Mouse (Mus musculus): ENCODE results near the gene Prss35. TPM values are rescaled to one million over a fixed set of nuclear protein-coding genes. Genes with fewer than 3 reads are reported as not detected.

Gene Prss35
- polyA plus RNA-seq, 1 experiment from 2014 or later, result 12.8 TPM

- no peaks in the 10 kb centered on the region for H3K27me3 ChIP-seq (ENCODE audit: control insufficient read depth, insufficient read depth, low read length)
- H3K9me3 ChIP-seq (replicated peaks; ENCODE audit: control insufficient read depth, low read length), result no peaks in the 10 kb centered on the region
- WGBS (ENCODE audit: insufficient replicate concordance), result 62% methylated on average over 3 of the region's 3 CpGs
- no peak overlapping the region for H3K27ac ChIP-seq (ENCODE audit: low read depth, low read length)
- 0 out of 2 replicates have a peak, but pooled peaks cover 2% of the 10 kb centered on the region for H3K4me1 ChIP-seq (ENCODE audit: control insufficient read depth, insufficient read depth, low read length)
- H3K36me3 ChIP-seq (ENCODE audit: control insufficient read depth, insufficient read depth, low read length), result no peaks in the 10 kb centered on the region
- no peak overlapping the region for H3K9ac ChIP-seq (ENCODE audit: low read depth, low read length)
- no peak overlapping the region for H3K4me3 ChIP-seq (ENCODE audit: low read depth, low read length)
- H3K4me2 ChIP-seq, result no peak overlapping the region
- ATAC-seq (replicated peaks; ENCODE audit: insufficient number of reproducible peaks, low FRiP score, low TSS enrichment), result no peak
Observed at GRCm38 (mm10) chr9:86772897-86773296, 29.4 kb downstream of the Prss35 start.

DNA sequence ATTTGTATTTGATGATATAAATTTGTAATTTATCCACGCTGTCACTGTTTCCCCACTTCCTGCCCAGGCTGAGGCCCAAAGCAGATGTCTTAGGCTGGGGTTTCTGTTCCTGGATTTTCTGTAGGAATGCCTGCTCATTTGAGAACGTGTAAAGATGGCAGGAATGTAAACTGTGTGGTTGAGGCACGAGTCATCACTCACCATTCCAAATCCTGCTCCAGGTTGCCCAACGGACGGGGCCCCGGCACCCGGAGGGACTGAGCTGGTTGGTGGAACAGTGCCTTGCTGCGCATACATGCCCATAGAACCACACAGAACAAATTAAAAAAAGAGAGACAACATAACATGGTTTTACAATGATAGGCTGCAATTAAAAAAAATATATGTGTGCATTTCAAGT lies 30.5 kb downstream of the Prss35 start:
- Histone ChIP-seq H3K9me3 (replicated peaks; ENCODE audit: control insufficient read depth, low read length) (no peaks in the 10 kb centered on the region), H3K9ac (ENCODE audit: low read depth, low read length) (no peak overlapping the region), H3K4me2 (no peak overlapping the region), H3K27ac (ENCODE audit: low read depth, low read length) (no peak overlapping the region), H3K27me3 (ENCODE audit: control insufficient read depth, insufficient read depth, low read length) (no peaks in the 10 kb centered on the region), H3K36me3 (ENCODE audit: control insufficient read depth, insufficient read depth, low read length) (no peaks in the 10 kb centered on the region), H3K4me3 (ENCODE audit: low read depth, low read length) (no peak overlapping the region), H3K4me1 (ENCODE audit: control insufficient read depth, insufficient read depth, low read length) (0 out of 2 replicates have a peak, but pooled peaks cover 2% of the 10 kb centered on the region)
- no peak for ATAC-seq (replicated peaks; ENCODE audit: insufficient number of reproducible peaks, low FRiP score, low TSS enrichment)
- 68% methylated on average over 8 of the region's 8 CpGs for WGBS (ENCODE audit: insufficient replicate concordance)

DNA sequence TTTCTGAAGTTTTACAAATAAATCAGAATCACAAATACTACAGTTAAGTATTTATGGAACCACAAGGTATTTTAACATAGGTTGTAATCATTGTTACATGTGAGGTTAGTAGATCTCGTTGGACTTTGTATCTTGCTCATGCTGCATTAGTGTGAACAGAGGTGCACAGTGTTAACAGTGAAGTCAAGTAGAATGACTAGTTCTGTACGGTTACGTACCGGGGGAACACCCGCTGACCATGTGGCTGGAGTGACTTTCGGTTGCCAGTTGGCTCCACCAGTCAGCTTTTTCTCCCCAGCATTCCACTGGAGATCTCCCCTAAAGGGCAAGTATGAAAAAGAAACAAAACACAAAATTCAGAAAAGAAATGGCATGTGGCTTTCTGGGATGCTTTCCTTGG lies 31.9 kb downstream of the Prss35 start:
- no peak overlapping the region for H3K4me3 ChIP-seq (ENCODE audit: low read depth, low read length)
- H3K36me3 ChIP-seq (ENCODE audit: control insufficient read depth, insufficient read depth, low read length), result no peaks in the 10 kb centered on the region
- no peak overlapping the region for H3K4me2 ChIP-seq
- H3K27ac ChIP-seq (ENCODE audit: low read depth, low read length), result no peak overlapping the region
- WGBS (ENCODE audit: insufficient replicate concordance), result 88% methylated on average over 6 of the region's 6 CpGs
- H3K4me1 ChIP-seq (ENCODE audit: control insufficient read depth, insufficient read depth, low read length), result 0 out of 2 replicates have a peak, but pooled peaks cover 2% of the 10 kb centered on the region
- no peak overlapping the region for H3K9ac ChIP-seq (ENCODE audit: low read depth, low read length)
- ATAC-seq (replicated peaks; ENCODE audit: insufficient number of reproducible peaks, low FRiP score, low TSS enrichment), result no peak
- H3K9me3 ChIP-seq (replicated peaks; ENCODE audit: control insufficient read depth, low read length), result no peaks in the 10 kb centered on the region
- H3K27me3 ChIP-seq (ENCODE audit: control insufficient read depth, insufficient read depth, low read length), result no peaks in the 10 kb centered on the region

- Histone ChIP-seq H3K36me3 (ENCODE audit: control insufficient read depth, insufficient read depth, low read length) (no peaks in the 10 kb centered on the region), H3K27ac (ENCODE audit: low read depth, low read length) (no peak overlapping the region)
- ATAC-seq (replicated peaks; ENCODE audit: insufficient number of reproducible peaks, low FRiP score, low TSS enrichment), result no peak
Observed at GRCm38 (mm10) chr9:86777309-86777708, 33.9 kb downstream of the Prss35 start.

DNA sequence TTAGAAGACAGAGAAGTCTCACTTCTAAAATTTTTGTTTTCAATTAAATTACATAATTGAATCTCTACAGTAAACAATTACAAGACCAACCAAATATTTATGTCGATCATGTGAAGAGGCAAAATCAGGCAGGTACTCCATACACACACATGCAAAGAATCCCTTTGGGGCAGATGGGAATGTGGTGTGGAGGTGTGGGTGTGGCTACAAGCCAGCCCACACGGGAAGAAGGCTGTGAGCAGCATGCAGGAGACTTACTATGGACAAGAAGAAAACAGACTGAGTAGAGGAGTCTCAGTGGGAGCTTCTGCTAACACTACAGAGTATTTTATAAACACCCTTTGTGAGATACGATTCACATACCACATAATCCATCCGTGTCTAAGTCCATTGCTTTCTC lies 34.8 kb downstream of the Prss35 start:
- Histone ChIP-seq H3K9ac (ENCODE audit: low read depth, low read length) (no peak overlapping the region), H3K27me3 (ENCODE audit: control insufficient read depth, insufficient read depth, low read length) (no peaks in the 10 kb centered on the region), H3K27ac (ENCODE audit: low read depth, low read length) (no peak overlapping the region), H3K9me3 (replicated peaks; ENCODE audit: control insufficient read depth, low read length) (no peaks in the 10 kb centered on the region), H3K4me2 (no peak overlapping the region), H3K36me3 (ENCODE audit: control insufficient read depth, insufficient read depth, low read length) (no peaks in the 10 kb centered on the region), H3K4me3 (ENCODE audit: low read depth, low read length) (no peak overlapping the region), H3K4me1 (ENCODE audit: control insufficient read depth, insufficient read depth, low read length) (0 out of 2 replicates have a peak, but pooled peaks cover 2% of the 10 kb centered on the region)
- ATAC-seq (replicated peaks; ENCODE audit: insufficient number of reproducible peaks, low FRiP score, low TSS enrichment), result no peak
- 69% methylated on average over 4 of the region's 4 CpGs for WGBS (ENCODE audit: insufficient replicate concordance)

More at GRCm38 (mm10) chr9:86777309-86777708, 33.9 kb downstream of the Prss35 start:
- H3K4me3 ChIP-seq (ENCODE audit: low read depth, low read length), result no peak overlapping the region
- H3K4me1 ChIP-seq (ENCODE audit: control insufficient read depth, insufficient read depth, low read length), result 0 out of 2 replicates have a peak, but pooled peaks cover 2% of the 10 kb centered on the region
- no peaks in the 10 kb centered on the region for H3K27me3 ChIP-seq (ENCODE audit: control insufficient read depth, insufficient read depth, low read length)
- 64% methylated on average over 7 of the region's 7 CpGs for WGBS (ENCODE audit: insufficient replicate concordance)
- H3K4me2 ChIP-seq, result no peak overlapping the region
- H3K9me3 ChIP-seq (replicated peaks; ENCODE audit: control insufficient read depth, low read length), result no peaks in the 10 kb centered on the region
- H3K9ac ChIP-seq (ENCODE audit: low read depth, low read length), result no peak overlapping the region

GRCm38 (mm10) chr9:86781426-86781825 lies 38.0 kb downstream of the Prss35 start:
- Histone ChIP-seq H3K27ac (ENCODE audit: low read depth, low read length) (no peak overlapping the region), H3K36me3 (ENCODE audit: control insufficient read depth, insufficient read depth, low read length) (no peaks in the 10 kb centered on the region), H3K4me1 (ENCODE audit: control insufficient read depth, insufficient read depth, low read length) (no peaks in the 10 kb centered on the region), H3K9ac (ENCODE audit: low read depth, low read length) (no peak overlapping the region), H3K4me2 (no peak overlapping the region), H3K27me3 (ENCODE audit: control insufficient read depth, insufficient read depth, low read length) (no peaks in the 10 kb centered on the region), H3K4me3 (ENCODE audit: low read depth, low read length) (no peak overlapping the region), H3K9me3 (replicated peaks; ENCODE audit: control insufficient read depth, low read length) (no peaks in the 10 kb centered on the region)
- ATAC-seq (replicated peaks; ENCODE audit: insufficient number of reproducible peaks, low FRiP score, low TSS enrichment), result no peak
- WGBS (ENCODE audit: insufficient replicate concordance), result 78% methylated on average over 4 of the region's 4 CpGs

DNA sequence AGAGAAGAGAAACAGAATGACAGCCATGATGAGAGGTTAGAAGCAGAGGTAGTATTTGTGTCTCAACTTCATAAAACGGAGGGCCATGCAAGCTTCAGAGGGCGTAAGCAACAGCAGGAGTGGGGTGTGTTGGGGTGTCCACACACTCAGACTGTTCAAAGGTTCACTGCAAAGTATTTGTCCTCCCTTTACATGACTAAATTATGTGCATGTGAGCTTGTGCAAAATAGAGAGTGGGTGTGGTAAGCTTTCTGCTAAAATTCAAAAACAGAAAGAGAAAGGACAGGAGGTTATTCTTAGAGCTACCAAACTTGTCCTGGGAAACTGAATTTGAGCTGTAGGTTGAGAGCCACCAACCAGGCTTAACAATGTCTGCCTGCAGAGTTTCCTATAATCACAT lies 39.4 kb downstream of the Prss35 start:
- H3K27ac ChIP-seq (ENCODE audit: low read depth, low read length), result no peak overlapping the region
- H3K27me3 ChIP-seq (ENCODE audit: control insufficient read depth, insufficient read depth, low read length), result no peaks in the 10 kb centered on the region
- WGBS (ENCODE audit: insufficient replicate concordance), result 77% methylated on average over 2 of the region's 2 CpGs
- H3K36me3 ChIP-seq (ENCODE audit: control insufficient read depth, insufficient read depth, low read length), result no peaks in the 10 kb centered on the region
- H3K4me1 ChIP-seq (ENCODE audit: control insufficient read depth, insufficient read depth, low read length), result no peaks in the 10 kb centered on the region
- no peak overlapping the region for H3K4me2 ChIP-seq
- no peaks in the 10 kb centered on the region for H3K9me3 ChIP-seq (replicated peaks; ENCODE audit: control insufficient read depth, low read length)
- no peak overlapping the region for H3K9ac ChIP-seq (ENCODE audit: low read depth, low read length)
- no peak for ATAC-seq (replicated peaks; ENCODE audit: insufficient number of reproducible peaks, low FRiP score, low TSS enrichment)
- H3K4me3 ChIP-seq (ENCODE audit: low read depth, low read length), result no peak overlapping the region

- Histone ChIP-seq H3K27me3 (ENCODE audit: control insufficient read depth, insufficient read depth, low read length) (no peaks in the 10 kb centered on the region), H3K4me3 (ENCODE audit: low read depth, low read length) (no peak overlapping the region), H3K36me3 (ENCODE audit: control insufficient read depth, insufficient read depth, low read length) (no peaks in the 10 kb centered on the region), H3K4me1 (ENCODE audit: control insufficient read depth, insufficient read depth, low read length) (no peaks in the 10 kb centered on the region), H3K27ac (ENCODE audit: low read depth, low read length) (no peak overlapping the region), H3K9ac (ENCODE audit: low read depth, low read length) (no peak overlapping the region), H3K4me2 (no peak overlapping the region), H3K9me3 (replicated peaks; ENCODE audit: control insufficient read depth, low read length) (no peaks in the 10 kb centered on the region)
- ATAC-seq (replicated peaks; ENCODE audit: insufficient number of reproducible peaks, low FRiP score, low TSS enrichment), result no peak
- WGBS (ENCODE audit: insufficient replicate concordance), result 78% methylated on average over 6 of the region's 6 CpGs
Observed at GRCm38 (mm10) chr9:86789186-86789585, 45.7 kb downstream of the Prss35 start.

- H3K4me1 ChIP-seq (ENCODE audit: control insufficient read depth, insufficient read depth, low read length), result no peaks in the 10 kb centered on the region
- 63% methylated on average over 7 of the region's 7 CpGs for WGBS (ENCODE audit: insufficient replicate concordance)
Observed at GRCm38 (mm10) chr9:86791927-86792326, 48.5 kb downstream of the Prss35 start.

More at GRCm38 (mm10) chr9:86791927-86792326, 48.5 kb downstream of the Prss35 start:
- Histone ChIP-seq H3K9ac (ENCODE audit: low read depth, low read length) (no peak overlapping the region), H3K27ac (ENCODE audit: low read depth, low read length) (no peak overlapping the region), H3K36me3 (ENCODE audit: control insufficient read depth, insufficient read depth, low read length) (no peaks in the 10 kb centered on the region), H3K9me3 (replicated peaks; ENCODE audit: control insufficient read depth, low read length) (no peaks in the 10 kb centered on the region), H3K4me2 (no peak overlapping the region), H3K4me3 (ENCODE audit: low read depth, low read length) (no peak overlapping the region), H3K27me3 (ENCODE audit: control insufficient read depth, insufficient read depth, low read length) (no peaks in the 10 kb centered on the region)
- no peak for ATAC-seq (replicated peaks; ENCODE audit: insufficient number of reproducible peaks, low FRiP score, low TSS enrichment)

Measured in heart, embryonic 11.5 days (tissue).